Mouse (Mus musculus): Measurements from ENCODE around the gene Meis3. TPM values are rescaled to one million over a fixed set of nuclear protein-coding genes. Genes with fewer than 3 reads are reported as not detected.

Gene Meis3
- total RNA-seq (2022): 10 to 100 TPM; 11.5 to 27.5 (median 19.7) TPM

DNA sequence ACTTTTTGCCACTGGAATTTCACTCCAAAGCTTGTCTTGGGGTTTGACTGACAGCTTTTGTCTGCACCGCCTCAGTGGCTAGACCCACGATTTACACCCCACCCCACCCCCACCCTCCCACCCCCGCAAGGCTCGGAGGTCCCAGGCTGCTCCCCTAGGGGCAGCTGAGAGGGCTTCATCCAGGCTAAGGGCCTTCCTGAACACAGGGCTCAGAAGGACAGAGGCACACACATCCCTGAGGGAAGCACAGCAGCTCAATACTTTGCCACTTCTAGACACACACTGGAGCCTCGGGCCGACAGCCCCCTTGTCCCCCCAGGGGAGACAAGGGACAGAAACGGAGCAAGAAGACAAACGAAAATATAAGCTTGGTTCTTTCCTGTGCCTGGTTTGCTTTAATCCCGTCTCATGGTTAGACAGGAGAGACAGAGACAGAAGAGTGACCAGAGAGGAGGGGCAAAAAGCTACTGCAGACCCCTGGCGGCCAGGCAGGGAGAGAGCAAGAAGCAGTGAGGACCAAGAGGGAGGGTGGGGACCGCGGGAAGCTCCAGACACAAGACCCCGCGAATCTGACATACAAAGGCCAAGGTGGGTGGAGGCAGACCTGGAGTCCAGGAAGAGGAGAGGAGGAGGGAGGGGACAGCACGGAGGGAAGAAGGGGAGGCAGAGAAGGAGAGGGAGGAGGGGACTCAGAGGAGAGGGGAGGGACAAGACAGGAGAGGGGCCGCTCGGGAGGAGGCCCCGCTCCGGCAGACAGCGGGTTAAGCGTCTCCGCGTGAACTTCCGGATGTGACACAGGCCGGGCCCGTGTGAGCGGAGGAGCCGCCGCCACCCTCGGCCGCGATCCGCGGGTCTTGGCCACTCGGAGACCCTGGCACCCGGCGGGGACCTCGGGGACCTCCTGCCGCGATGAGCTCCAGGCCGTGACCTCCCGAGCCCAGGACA, at the start of gene Meis3:
Gene Meis3 (plus strand): TSS at position 494 of the 945 bp plus-strand sequence.
- peak; percentile 25 for DNase-seq

DNA sequence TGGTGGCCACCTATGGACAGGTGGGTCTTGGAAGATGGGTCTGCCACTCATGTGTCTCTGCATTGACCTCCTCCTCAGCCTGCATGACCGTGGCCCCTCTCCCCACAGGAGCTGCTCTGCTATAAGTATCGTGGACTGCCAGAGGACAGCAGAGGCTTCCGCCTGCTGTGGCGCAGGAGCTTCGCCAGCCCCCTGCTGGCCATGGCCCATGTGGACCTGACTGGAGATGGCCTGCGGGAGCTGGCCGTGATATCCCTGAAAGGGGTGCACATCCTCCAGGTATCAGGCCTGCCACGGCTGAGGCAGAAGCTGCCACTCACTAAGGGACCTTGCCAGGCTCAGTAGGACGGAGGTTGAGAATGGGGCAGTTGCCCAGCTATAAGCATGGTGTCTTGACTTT, 49.1 kb upstream of the Meis3 start:
- DNase-seq: no peak

DNA sequence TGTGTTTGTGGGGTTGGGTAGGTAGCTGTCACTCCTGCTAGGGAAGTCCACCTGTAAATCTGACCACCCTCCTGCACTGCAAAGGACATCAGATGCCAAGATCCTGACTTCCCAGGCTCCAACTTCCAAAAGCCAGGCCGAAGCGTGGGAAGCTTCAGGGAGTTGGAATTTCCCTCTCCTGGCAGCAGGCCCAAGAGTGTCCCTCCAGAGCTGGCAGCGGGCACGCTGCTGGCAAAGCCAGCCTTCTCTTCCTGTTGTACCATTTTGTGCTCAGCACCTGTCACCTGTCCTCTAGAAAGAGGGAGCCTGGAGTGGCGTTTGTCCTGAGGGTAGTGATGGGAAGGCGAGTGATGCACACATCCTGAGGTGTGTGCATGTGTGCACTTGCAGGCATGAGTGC, 46.5 kb upstream of the Meis3 start:
- DNase-seq: no peak

DNA sequence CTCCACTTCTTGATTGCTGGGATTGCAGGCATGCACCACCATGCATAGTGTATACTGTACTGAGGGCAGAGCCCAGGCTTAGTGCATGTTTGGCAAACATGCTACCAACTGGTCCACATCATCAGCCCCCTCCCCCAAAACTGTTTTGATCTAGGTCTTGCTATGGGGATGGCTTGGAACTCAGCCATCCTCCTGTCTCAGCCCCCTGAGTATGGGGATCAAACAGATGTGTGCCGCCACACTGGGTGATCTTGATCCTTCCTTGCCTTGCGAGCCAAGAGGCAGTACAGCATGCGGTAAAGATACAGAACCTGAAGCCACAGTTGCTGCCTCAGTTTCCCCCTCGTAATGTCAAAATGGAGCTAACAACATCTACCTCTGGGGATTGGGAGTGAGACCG, 46.0 kb upstream of the Meis3 start:
- no peak for DNase-seq

DNA sequence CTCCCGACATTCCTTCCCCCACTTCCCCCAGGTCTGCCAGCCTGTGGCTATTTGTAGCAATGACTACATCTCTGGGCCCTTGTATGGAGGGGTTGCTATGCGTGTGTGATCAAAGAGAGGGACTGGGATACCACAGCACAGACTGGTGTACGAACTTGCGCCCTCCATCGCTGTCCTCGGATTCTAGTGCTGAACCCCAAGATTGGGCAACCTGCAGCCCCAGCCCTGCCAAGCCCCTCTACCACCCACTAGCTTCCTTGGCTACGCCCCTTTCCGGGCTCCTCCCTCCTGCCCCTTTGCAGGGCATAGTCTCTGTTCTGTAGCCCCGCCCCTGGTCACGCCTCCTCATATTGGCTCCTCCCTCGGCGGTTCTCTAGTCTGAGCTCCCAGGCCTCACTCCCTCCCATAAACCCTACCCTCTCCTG, 45.5 kb upstream of the Meis3 start, which contains the start of gene Slc8a2:
Gene Slc8a2 (plus strand): TSS at position 406 of the 425 bp plus-strand sequence.
- DNase-seq: peak; percentile 55

DNA sequence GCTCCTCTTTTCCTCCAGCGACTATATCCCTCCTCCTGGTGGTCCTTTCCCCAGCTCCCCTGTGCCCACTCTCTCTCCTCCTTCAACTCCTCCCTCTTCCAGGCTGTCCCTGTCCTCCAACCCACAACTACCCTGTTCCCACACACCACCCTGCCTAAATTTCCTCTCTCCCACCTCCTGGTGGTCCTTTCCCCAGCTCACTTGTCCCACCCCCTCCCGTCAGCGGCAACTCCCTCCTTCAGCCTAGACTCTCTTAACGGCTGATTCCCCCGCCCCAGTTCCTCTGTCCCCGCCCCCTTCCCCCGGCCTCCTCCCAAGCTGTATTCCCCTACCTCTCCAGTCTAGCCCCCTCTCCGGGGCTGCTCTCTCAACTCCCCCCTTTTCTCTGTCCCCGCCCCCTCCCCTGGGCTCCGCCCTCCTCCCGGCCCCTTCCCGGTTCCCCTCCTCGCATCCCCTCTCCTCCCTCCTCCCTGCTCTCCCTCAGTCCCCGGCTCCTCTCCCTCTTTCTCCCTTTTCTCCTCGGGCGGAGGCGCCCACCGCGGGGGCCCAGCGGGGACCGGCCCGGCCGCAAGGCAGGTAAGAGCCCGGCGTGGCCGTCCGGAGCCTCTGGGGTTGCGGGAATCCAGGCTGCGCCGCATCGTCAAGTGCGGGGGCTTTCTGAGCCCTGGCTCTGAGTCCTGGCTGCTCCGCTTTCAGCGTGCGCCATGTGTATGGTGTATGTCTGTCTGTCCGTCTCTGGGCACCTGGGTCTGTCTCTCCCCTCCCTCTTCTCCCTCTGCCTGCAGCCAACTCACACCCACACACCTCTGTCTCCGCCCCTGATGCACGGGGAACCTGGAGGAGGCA, 44.8 kb upstream of the Meis3 start:
- no peak for DNase-seq

DNA sequence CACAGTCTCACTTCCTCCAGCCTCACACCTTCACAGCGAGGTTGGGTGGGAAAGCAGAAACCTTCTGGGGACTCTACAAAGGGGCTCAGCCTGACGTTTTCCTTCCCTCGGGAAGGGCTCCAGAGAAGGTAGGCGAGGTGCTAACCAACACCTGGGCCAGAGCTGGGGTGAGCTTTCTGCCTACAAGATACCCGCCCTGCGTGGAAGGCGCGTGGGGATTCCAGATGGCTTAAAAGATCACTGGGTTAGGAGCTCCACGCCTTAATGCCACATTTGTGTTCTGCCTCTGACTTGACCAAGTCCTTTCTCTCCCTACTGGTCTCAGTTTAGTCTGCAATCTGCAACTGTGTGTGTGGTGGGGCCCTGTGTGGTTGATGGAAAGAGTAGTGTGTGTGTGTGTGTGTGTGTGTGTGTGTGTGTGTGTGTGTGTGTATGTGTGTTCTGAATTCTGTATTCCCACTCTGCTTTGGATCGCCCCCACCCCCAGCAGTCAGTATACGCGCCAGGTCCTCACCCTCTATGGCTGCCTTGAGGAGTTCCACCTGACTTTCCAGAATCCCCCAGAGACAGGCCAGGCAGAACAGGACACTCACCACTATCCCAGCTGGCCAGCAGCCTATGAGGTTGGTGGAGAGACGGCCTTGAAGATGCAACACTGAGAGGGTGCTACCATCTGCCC, 43.8 kb upstream of the Meis3 start:
- DNase-seq: no peak

DNA sequence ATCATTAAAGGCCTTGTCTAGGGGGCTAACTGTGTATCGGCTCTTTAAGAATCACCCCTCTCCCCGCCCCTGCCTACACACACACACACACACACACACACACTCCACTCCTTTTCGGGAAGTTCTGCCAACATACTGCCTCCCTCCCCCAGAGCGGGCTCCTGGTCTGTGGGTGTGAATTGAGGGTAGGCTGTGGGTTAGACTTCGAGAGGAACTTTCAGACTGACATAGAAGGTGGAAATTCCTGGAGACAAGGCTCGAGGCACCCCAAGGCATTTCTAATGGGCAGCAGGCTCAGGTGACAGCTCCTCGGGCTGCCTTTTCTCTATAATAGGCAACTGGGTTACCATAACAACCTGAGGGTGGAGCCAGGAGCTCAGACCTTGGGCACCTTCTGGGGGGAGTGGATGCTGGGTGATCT, 42.7 kb upstream of the Meis3 start:
- no peak for DNase-seq

DNA sequence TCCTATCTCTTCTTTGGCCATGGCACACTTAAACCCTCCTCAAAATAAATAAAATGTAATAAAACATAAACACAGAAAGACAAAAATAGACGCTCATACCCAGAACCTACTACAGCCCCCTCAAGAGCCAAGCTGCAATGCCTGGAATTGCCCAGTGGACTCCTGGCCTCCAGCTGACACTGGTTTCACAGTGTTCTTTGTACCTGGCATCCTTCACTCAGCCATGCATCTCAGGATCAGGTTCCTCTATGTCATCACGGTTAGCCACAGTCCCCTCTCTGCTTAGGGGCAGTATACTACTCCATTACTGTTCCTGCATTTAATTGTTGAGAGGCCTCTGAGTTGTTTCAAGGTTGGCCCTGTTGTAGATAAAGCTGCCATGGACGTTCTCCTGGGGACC, 42.0 kb upstream of the Meis3 start:
- DNase-seq: no peak

DNA sequence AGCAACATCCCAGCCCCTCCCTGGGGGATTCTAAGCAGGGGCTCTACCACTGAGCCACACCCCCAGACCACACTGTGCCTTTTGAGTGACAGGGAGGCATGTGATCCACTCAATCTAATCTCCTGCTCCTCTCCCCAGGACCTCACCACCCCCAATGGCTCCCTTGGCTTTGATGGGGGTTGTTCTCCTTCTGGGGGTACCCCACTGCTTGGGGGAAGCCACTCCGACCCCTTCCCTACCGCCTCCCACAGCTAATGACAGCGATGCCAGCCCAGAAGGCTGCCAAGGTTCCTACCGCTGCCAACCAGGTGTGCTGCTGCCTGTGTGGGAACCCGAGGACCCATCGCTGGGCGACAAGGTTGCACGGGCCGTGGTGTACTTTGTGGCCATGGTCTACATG, 41.2 kb upstream of the Meis3 start:
- DNase-seq: no peak

DNA sequence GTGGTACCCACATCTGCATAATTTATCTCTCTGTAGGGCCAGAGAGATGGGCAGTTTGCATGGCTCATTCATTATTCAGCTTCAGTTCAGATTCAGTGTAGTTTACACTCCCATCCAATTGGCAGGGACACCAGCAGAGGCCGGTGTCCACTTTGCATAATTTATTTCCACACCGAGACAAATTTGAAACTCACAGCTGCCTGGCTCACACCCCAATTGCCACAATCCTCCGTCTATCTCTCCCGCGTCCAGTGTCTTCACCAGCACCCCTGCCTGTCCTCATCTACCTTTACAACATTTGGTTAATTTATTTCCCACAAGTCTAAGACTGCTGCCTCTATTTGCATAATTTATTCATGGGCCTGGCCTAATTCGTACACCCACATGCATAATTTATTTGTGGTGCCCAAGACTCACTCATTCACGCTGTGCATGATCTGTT, 39.9 kb upstream of the Meis3 start:
- DNase-seq: no peak

DNA sequence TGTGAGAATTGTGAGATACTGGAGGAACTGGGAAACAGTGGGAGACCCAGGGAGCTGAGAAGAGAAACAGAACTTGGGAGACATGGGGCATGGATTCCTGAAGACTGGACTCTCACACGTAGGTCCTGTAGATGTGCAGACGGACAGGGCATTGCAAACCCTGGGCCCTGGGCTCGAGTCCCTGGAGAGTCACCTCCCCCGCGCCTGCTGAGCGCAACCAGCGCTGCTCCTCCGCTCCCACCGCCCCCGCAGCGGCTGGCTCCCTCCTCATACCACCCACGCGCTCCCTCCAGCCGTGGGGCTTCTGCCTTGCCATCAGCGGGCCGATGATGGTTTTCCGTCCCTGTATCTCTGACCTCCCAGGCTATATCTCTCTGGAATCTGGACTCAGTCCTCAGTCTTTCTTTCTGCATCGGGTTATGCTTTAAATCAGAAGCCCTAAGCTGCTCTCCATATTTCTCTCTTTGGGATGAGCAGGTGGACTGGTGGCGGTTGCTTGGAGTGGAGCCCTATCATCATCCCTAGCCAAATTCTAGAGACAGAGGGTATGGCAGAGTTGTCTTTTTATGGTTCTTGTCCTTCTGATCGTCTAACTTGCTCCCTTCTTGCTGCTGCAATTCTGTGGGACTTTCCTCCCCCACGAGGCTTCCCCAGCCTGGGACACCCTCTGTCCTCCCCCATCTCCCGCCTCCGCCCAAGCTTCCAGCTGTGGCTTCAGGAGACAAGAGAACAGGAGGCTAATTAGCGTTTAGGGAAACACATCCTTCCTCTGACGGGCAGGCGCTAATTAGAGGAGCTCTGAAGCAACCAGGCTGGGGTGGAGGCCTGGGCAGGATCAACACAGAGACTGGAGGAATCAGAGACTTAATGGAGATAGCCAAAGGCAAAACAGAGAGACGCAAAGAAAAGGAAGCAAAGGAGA, 28.1 kb upstream of the Meis3 start:
- DNase-seq: no peak

DNA sequence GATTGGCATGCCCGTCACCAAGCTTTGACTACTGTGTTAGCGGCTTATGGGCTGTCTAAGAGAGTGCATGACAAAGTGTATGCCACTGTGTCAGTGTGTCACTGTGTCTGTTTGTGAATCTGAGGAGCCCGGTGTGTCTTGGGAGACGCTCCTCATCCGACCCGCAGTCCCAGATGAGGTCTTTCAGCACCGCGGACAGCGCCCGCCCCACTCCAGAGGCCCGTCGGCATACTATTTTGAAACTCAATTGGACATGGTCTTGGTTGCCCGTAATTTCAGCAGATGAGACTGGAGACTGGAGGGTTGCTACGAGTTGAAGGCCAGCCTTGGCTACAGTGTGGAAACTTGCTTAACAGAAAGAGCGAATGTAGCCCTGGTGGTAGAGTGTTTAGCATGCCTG, 27.2 kb upstream of the Meis3 start:
- DNase-seq: no peak

DNA sequence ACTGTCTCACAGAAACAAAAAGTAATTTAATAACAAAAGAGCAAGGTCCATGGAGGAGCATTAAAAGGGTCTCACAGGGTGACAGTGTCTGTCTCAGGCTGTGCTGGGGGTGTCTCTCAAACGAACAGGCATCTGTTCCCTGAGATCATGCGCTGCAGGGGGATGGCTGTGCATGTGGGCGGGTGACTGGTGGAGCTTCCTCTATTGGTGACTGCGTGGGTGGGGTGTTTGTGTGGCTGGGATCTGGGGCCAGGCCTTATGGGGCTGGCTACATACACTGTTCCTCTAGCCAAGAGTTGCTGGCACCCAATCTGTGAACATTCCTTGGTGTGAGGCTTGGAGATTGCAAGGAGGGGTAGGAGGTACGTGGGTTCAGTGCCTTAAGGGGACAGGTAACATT, 25.6 kb upstream of the Meis3 start:
- no peak for DNase-seq

DNA sequence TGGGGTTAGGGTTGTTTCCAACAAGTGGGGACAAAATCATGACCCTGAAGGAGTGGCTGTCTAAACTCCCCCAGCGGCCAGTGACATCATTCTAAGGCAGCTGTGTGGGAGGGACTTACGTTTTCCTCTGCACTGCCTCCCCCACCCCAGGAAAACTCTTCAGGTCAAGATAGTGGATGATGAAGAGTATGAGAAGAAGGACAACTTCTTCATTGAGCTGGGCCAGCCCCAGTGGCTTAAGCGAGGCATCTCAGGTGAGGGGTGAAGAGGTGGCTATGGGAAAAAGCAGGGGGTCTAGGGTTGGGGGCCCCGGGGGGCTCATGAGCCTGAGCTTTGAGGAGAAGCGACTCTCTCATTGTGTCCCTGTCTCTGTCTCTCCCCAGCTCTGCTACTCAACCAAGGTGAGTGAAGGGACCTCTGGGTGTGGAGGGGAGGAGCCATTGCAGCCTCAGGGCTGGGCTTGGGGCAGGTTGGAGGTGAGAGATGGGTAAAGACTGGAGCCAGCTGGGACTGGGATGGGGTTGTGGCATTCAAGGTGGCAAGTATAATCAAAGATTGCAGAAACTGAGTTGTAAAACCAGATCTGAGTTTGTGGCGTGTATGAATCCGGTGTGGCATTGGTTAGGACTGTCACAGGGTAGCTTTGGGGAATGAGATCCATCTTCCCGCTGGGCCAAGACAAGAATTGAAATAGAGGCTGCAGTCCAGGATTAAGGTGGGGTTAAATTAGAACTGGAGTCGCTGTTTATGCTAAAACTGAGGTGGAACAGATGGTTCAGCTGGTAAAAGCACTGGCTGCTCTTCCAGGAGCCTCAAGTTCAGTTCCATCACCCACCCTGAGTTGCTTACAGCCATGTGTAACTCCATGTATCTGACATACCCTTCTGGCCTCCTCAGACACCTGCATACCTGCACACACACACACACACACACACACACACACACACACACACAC, 24.4 kb upstream of the Meis3 start:
- no peak for DNase-seq

DNA sequence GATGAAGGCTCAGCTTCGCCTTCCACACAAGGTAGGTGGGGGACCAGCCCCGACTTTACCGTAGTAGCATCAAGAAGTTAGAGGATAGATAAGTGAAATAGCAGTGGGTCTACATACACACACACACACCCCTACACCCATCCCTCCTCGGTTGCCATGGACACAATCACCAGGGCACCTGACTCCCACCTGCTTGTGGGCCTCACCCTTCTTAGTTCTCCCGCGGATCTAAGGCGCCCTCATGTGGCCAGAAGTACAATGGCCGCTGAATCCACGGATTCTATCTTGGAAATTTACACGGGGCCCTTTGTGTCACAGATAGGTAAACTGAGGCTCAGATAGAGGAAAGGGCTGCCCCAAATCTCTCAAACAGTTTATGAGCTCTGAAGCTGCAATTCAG, 21.4 kb upstream of the Meis3 start:
- no peak for DNase-seq

DNA sequence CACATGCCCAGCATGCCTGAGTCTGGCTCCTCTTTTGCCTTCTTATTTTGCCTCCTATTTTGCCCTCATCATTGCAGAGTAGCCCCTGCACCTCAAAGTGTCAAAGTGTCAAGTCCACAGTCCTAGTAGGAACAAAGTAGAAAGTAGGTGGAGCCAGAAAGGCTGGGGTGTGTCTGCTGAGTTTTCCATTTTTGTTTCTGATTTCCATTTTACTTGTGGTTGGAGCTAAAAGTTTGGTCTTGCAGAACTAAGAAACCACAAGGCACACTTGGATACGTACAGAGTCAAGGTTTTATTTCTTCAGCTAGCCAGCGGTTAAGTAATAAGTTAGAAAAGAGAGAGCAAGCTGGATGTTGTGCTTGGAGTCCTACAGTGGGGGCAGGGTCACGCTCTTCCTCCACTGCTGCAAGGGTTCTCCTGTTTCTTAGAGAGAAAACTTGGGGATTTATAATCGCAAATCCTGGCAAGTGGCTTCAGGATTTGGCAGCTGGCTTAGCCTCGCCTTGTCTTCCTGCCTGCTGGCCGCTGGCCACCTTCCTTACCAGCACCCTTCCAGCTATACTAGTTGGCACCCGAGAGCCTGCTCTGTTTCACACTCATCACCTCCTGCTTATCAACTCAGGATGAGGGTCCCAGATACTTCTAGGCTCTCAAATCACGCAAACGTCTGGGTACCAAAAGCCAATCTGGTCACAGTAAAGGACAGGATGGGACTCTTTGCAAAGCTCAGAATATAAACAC, 19.6 kb upstream of the Meis3 start:
- no peak for DNase-seq

DNA sequence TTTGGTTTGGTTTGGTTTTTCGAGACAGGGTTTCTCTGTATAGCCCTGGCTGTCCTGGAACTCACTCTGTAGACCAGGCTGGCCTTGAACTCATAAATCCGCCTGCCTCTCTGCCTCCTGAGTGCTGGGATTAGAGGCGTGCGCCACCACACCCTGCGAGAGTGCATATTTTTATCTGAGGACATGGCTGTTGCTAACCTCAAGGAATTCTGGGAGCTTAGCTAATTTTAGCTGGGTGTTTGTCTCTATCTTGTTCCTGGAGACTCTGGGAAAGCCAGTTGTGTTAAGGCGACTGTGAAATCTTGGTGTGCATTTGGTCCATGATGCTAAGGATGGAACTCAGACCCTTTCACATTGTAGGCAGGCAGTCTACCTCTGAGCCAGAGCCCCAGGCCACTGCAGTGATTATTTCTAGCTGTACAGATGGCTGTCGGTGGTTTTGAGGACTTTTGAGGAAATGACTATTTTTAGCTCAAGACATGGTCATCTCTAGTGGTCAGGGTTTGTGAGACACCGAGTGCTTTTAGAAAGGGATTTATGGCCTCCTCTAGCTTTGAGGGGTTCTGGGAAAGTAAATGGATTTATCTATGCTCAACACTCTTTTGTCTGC, 18.7 kb upstream of the Meis3 start:
- DNase-seq: no peak

DNA sequence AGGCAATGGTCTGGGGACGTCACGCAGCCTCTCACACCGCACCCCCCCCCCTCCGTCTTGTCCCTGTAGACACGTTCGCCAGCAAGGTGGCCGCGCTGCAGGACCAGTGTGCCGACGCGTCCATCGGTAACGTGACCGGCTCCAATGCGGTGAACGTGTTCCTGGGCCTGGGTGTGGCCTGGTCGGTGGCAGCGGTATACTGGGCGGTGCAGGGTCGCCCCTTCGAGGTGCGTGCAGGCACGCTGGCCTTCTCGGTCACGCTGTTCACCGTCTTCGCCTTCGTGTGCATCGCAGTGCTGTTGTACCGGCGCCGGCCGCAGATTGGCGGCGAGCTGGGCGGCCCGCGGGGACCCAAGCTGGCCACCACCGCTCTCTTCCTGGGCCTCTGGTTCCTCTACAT, 16.2 kb upstream of the Meis3 start:
- DNase-seq: no peak
